Mouse (Mus musculus) olfactory bulb, adult 2 months (tissue): ENCODE measurements around the gene Ccnb1.

ENCODE experiments used
- CTCF ChIP-seq: fragments of 200-500 bp; IDR thresholded peaks from 2 replicates; pipeline ENCODE4 v1.5.1; 2012; ENCODE audit warnings: low read depth, mild to moderate bottlenecking, low read length, moderate library complexity; ENCODE audit not compliant: insufficient read depth
- POLR2A ChIP-seq: fragments of 200-500 bp; IDR thresholded peaks from 2 replicates; pipeline ENCODE4 v1.6.1; 2012; ENCODE audit warnings: mild to moderate bottlenecking, low read depth, low read length, moderate library complexity; ENCODE audit not compliant: insufficient read depth

GRCm38 (mm10) chr13:100785806-100786413 is 460 bp downstream of the Ccnb1 start:
- TF ChIP-seq POLR2A, result no peak
- no peak for TF ChIP-seq CTCF
